Mouse (Mus musculus): ENCODE results near the gene Cbx6.

- TF ChIP-seq CTCF (IDR thresholded peaks at IDR 0.05; ENCODE audit: extremely low read depth, insufficient read depth, insufficient read length, insufficient replicate concordance) (no peak), POLR2A (IDR thresholded peaks at IDR 0.05; ENCODE audit: low read depth, low read length) (no peak)
Observed at GRCm38 (mm10) chr15:79825146-79825825, 9.2 kb downstream of the Cbx6 start.
